Mouse (Mus musculus) limb, embryonic 10.5 days (tissue): ENCODE results near the gene Tyw1. TPM values are rescaled to one million over a fixed set of nuclear protein-coding genes. Genes with fewer than 3 reads are reported as not detected.

Experiments used
- DNase-seq: peaks from one replicate; pipeline ENCODE4 v3.0.0-alpha.2; 2017; ENCODE audit warnings: low spot score
- H3K27ac ChIP-seq: fragments of 300-500 bp; sonication (generic); 2 replicates; pipeline ENCODE4 v1.5.1; 2016; ENCODE audit warnings: mild to moderate bottlenecking
- H3K27me3 ChIP-seq: fragments of 300-500 bp; sonication (generic); 2 replicates; pipeline ENCODE4 v1.6.1; 2016; ENCODE audit warnings: low read depth, mild to moderate bottlenecking; ENCODE audit not compliant: poor library complexity, severe bottlenecking
- H3K36me3 ChIP-seq: fragments of 300-500 bp; sonication (generic); 2 replicates; pipeline ENCODE4 v1.6.1; 2016; ENCODE audit warnings: mild to moderate bottlenecking, moderate library complexity
- H3K4me1 ChIP-seq: fragments of 300-500 bp; sonication (generic); 2 replicates; pipeline ENCODE4 v1.6.1; 2016
- H3K4me3 ChIP-seq: fragments of 300-500 bp; sonication (generic); 2 replicates; pipeline ENCODE4 v1.5.1; 2016; ENCODE audit warnings: mild to moderate bottlenecking, moderate library complexity
- H3K9me3 ChIP-seq: fragments of 300-500 bp; sonication (generic); replicated peaks from 2 replicates; pipeline ENCODE4 v1.6.1; 2016; ENCODE audit warnings: mild to moderate bottlenecking
- WGBS: fragments of 180-500 bp; shearing (Covaris S2); methylation state at CpG from one replicate; pipeline ENCODE4 v1.1.7; 2016; 5-methylcytosine and 5-hydroxymethylcytosine counted together
- polyA plus RNA-seq: library from polyadenylated mRNA; unstranded; fragments of >200 nt; fragmentation: Nextera tagmentation; extraction: Ambion mirVana; gene quantifications from 2 replicates; pipeline ENCODE4 v1.2.1, GENCODE M21; 2016

The Tyw1 gene
- polyA plus RNA-seq, 1 experiment from 2014 or later, result 31.4 TPM

- Histone ChIP-seq H3K4me3 (no peak overlapping the region), H3K36me3 (peaks cover 95% of the 10 kb centered on the region), H3K9me3 (no peaks in the 10 kb centered on the region), H3K27me3 (no peaks in the 10 kb centered on the region), H3K4me1 (no peaks in the 10 kb centered on the region), H3K27ac (no peak overlapping the region)
- 96% methylated on average over 6 of the region's 6 CpGs for WGBS
- no peak for DNase-seq
Measured at GRCm38 (mm10) chr5:130273046-130273445, 17.6 kb downstream of the Tyw1 start.

GRCm38 (mm10) chr5:130275509-130275908 is 20.1 kb downstream of the Tyw1 start:
- H3K4me1 ChIP-seq, result no peaks in the 10 kb centered on the region
- H3K27me3 ChIP-seq, result no peaks in the 10 kb centered on the region
- H3K9me3 ChIP-seq, result no peaks in the 10 kb centered on the region
- peaks cover 95% of the 10 kb centered on the region for H3K36me3 ChIP-seq
- no peak overlapping the region for H3K4me3 ChIP-seq
- DNase-seq, result no peak
- WGBS, result 62% methylated on average over 4 of the region's 4 CpGs
- no peak overlapping the region for H3K27ac ChIP-seq

GRCm38 (mm10) chr5:130278011-130278472 is 22.6 kb downstream of the Tyw1 start:
- Histone ChIP-seq H3K27me3 (no peaks in the 10 kb centered on the region), H3K27ac (no peak overlapping the region), H3K4me1 (no peaks in the 10 kb centered on the region), H3K4me3 (no peak overlapping the region), H3K9me3 (no peaks in the 10 kb centered on the region), H3K36me3 (peaks cover 95% of the 10 kb centered on the region)
- no peak for DNase-seq
- 85% methylated on average over 7 of the region's 7 CpGs for WGBS

GRCm38 (mm10) chr5:130283079-130283732 is 27.8 kb downstream of the Tyw1 start:
- H3K36me3 ChIP-seq, result peaks cover 95% of the 10 kb centered on the region
- H3K4me3 ChIP-seq, result no peak overlapping the region
- H3K27ac ChIP-seq, result no peak overlapping the region
- DNase-seq, result no peak
- 97% methylated on average over 9 of the region's 9 CpGs for WGBS
- H3K27me3 ChIP-seq, result no peaks in the 10 kb centered on the region
- no peaks in the 10 kb centered on the region for H3K9me3 ChIP-seq
- no peaks in the 10 kb centered on the region for H3K4me1 ChIP-seq

GRCm38 (mm10) chr5:130288106-130288505 is 32.7 kb downstream of the Tyw1 start:
- Histone ChIP-seq H3K9me3 (no peaks in the 10 kb centered on the region; the same call in 1 of the 2 replicates), H3K27ac (no peak overlapping the region), H3K27me3 (no peaks in the 10 kb centered on the region), H3K4me3 (no peak overlapping the region), H3K36me3 (peaks cover 93% of the 10 kb centered on the region), H3K4me1 (no peaks in the 10 kb centered on the region)
- WGBS, result 93% methylated on average over 7 of the region's 7 CpGs
- no peak for DNase-seq

- no peaks in the 10 kb centered on the region; the same call in 1 of the 2 replicates for H3K9me3 ChIP-seq
- no peak for DNase-seq
- H3K36me3 ChIP-seq, result peaks cover 92% of the 10 kb centered on the region
- H3K27me3 ChIP-seq, result no peaks in the 10 kb centered on the region
- WGBS, result 96% methylated on average over 6 of the region's 6 CpGs
- H3K4me3 ChIP-seq, result no peak overlapping the region
- no peak overlapping the region for H3K27ac ChIP-seq
- no peaks in the 10 kb centered on the region for H3K4me1 ChIP-seq
Measured at GRCm38 (mm10) chr5:130290242-130290641, 34.8 kb downstream of the Tyw1 start.

- no peak for DNase-seq
- H3K9me3 ChIP-seq, result no peaks in the 10 kb centered on the region; the same call in 1 of the 2 replicates
- H3K27ac ChIP-seq, result no peak overlapping the region
- H3K4me3 ChIP-seq, result no peak overlapping the region
- 98% methylated on average over 12 of the region's 12 CpGs for WGBS
- H3K4me1 ChIP-seq, result no peaks in the 10 kb centered on the region
- H3K36me3 ChIP-seq, result peaks cover 92% of the 10 kb centered on the region
- H3K27me3 ChIP-seq, result no peaks in the 10 kb centered on the region
Measured at GRCm38 (mm10) chr5:130290775-130291174, 35.4 kb downstream of the Tyw1 start.

- Histone ChIP-seq H3K27me3 (no peaks in the 10 kb centered on the region), H3K4me3 (no peak overlapping the region), H3K36me3 (peaks cover 94% of the 10 kb centered on the region), H3K27ac (no peak overlapping the region), H3K4me1 (no peaks in the 10 kb centered on the region), H3K9me3 (no peaks in the 10 kb centered on the region; the same call in 1 of the 2 replicates)
- DNase-seq, result no peak
- WGBS, result 89% methylated on average over 4 of the region's 4 CpGs
Measured at GRCm38 (mm10) chr5:130292976-130293375, 37.6 kb downstream of the Tyw1 start.

GRCm38 (mm10) chr5:130293941-130294340 is 38.5 kb downstream of the Tyw1 start:
- 96% methylated on average over 5 of the region's 5 CpGs for WGBS
- H3K4me3 ChIP-seq, result no peak overlapping the region
- no peak for DNase-seq
- H3K4me1 ChIP-seq, result no peaks in the 10 kb centered on the region
- no peaks in the 10 kb centered on the region for H3K27me3 ChIP-seq
- no peak overlapping the region for H3K27ac ChIP-seq
- peaks cover 94% of the 10 kb centered on the region for H3K36me3 ChIP-seq
- no peaks in the 10 kb centered on the region; the same call in 1 of the 2 replicates for H3K9me3 ChIP-seq

- WGBS, result 96% methylated on average over 6 of the region's 6 CpGs
- no peak for DNase-seq
- Histone ChIP-seq H3K4me1 (no peaks in the 10 kb centered on the region), H3K4me3 (no peak overlapping the region), H3K9me3 (no peaks in the 10 kb centered on the region; the same call in 1 of the 2 replicates), H3K36me3 (peaks cover 94% of the 10 kb centered on the region), H3K27ac (no peak overlapping the region), H3K27me3 (no peaks in the 10 kb centered on the region)
Measured at GRCm38 (mm10) chr5:130294598-130294997, 39.2 kb downstream of the Tyw1 start.

- Histone ChIP-seq H3K36me3 (peaks cover 94% of the 10 kb centered on the region), H3K9me3 (no peaks in the 10 kb centered on the region), H3K4me3 (no peak overlapping the region), H3K4me1 (no peaks in the 10 kb centered on the region), H3K27ac (no peak overlapping the region), H3K27me3 (no peaks in the 10 kb centered on the region)
- 82% methylated on average over 5 of the region's 5 CpGs for WGBS
- DNase-seq, result no peak
Measured at GRCm38 (mm10) chr5:130296071-130296470, 40.7 kb downstream of the Tyw1 start.

GRCm38 (mm10) chr5:130298831-130299460 is 43.5 kb downstream of the Tyw1 start:
- Histone ChIP-seq H3K4me1 (no peaks in the 10 kb centered on the region), H3K27me3 (no peaks in the 10 kb centered on the region), H3K9me3 (no peaks in the 10 kb centered on the region), H3K27ac (no peak overlapping the region), H3K36me3 (peaks cover 98% of the 10 kb centered on the region), H3K4me3 (no peak overlapping the region)
- DNase-seq, result no peak
- WGBS, result 95% methylated on average over 9 of the region's 9 CpGs

- no peaks in the 10 kb centered on the region for H3K4me1 ChIP-seq
- peaks cover 98% of the 10 kb centered on the region for H3K36me3 ChIP-seq
- DNase-seq, result no peak
- H3K4me3 ChIP-seq, result no peak overlapping the region
- H3K9me3 ChIP-seq, result no peaks in the 10 kb centered on the region
- H3K27me3 ChIP-seq, result no peaks in the 10 kb centered on the region
- no peak overlapping the region for H3K27ac ChIP-seq
- WGBS, result 95% methylated on average over 8 of the region's 8 CpGs
Measured at GRCm38 (mm10) chr5:130299526-130299925, 44.1 kb downstream of the Tyw1 start.
